Mouse (Mus musculus) ES-E14 (cell line): ENCODE measurements around the gene Renbp.

ENCODE experiments used
- CHD2 ChIP-seq: IDR thresholded peaks from 2 replicates; pipeline ENCODE4 v1.6.1; 2014; ENCODE audit warnings: mild to moderate bottlenecking, low read depth, low read length, inconsistent platforms
- HCFC1 ChIP-seq: IDR thresholded peaks from 2 replicates; pipeline ENCODE4 v1.6.1; 2012; ENCODE audit warnings: low read length, inconsistent platforms, borderline replicate concordance; ENCODE audit not compliant: insufficient read depth

DNA sequence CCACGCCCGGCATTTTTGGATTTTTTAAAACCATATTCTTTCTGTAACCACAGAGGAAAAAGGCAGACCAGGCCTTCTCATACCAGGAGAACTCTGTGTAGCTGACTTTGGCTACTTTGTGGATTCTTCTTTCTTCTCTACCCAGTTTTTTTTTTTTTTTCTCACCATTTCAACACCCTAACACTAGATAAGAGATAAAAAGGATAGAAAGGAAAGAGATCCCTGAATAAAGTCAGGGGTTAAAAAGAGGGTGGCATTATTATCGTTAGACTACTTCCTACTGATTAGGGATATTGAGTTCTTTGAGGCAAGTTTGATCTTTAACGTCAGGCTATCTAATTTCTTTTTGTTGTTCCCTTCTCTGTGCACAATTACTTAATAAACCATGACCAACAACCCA lies 42.1 kb upstream of the Renbp start:
- no peak for TF ChIP-seq HCFC1
- TF ChIP-seq CHD2: no peak
